Mouse (Mus musculus) MEL (cell line): ENCODE data around the gene Cyp19a1. TPM values are rescaled to one million over a fixed set of nuclear protein-coding genes. Genes with fewer than 3 reads are reported as not detected.

Experiments used
- DNase-seq: peaks from one replicate; pipeline ENCODE4 v3.0.0; 2011; ENCODE audit warnings: low read depth, low spot score
- H3K27ac ChIP-seq: 2 replicates; pipeline ENCODE4 v1.5.1; 2012; ENCODE audit warnings: low read depth, mild to moderate bottlenecking, control low read depth, low read length, moderate library complexity; ENCODE audit not compliant: control insufficient read depth
- H3K27me3 ChIP-seq, 2 experiments: fragments of 150-350 bp in 1 of 2; sonication (generic) in 1 of 2; 2 replicates each; pipeline ENCODE4 v1.6.1; 2012; ENCODE audit warnings: low read length in 2 of 2, mild to moderate bottlenecking in 2 of 2, improper control_type of control experiment in 1 of 2, moderate library complexity in 1 of 2; ENCODE audit not compliant: insufficient read depth in 2 of 2, control insufficient read depth in 1 of 2
- H3K36me3 ChIP-seq, 2 experiments: 2 replicates each; pipeline ENCODE4 v1.6.1; 2012 to 2014; ENCODE audit warnings: low read length in 2 of 2, improper control_type of control experiment in 1 of 2, inconsistent platforms in 1 of 2, mild to moderate bottlenecking in 1 of 2; ENCODE audit not compliant: insufficient read depth in 2 of 2, control insufficient read depth in 1 of 2
- H3K4me1 ChIP-seq, 2 experiments: fragments of 150-350 bp in 1 of 2; sonication (generic) in 1 of 2; 2 replicates each; pipeline ENCODE4 v1.6.1; 2012; ENCODE audit warnings: low read length in 2 of 2, improper control_type of control experiment in 1 of 2, mild to moderate bottlenecking in 1 of 2; ENCODE audit not compliant: insufficient read depth in 2 of 2, control insufficient read depth in 1 of 2
- H3K4me3 ChIP-seq, 2 experiments: fragments of 150-350 bp in 1 of 2; sonication (generic) in 1 of 2; 2 replicates each; pipeline ENCODE4 v1.5.1; 2012; ENCODE audit warnings: low read depth in 2 of 2, low read length in 2 of 2, mild to moderate bottlenecking in 2 of 2, moderate library complexity in 2 of 2, control low read depth in 1 of 2, improper control_type of control experiment in 1 of 2; ENCODE audit not compliant: control insufficient read depth in 1 of 2, insufficient read depth in 1 of 2
- H3K79me2 ChIP-seq: 2 replicates; pipeline ENCODE4 v1.6.1; 2012; ENCODE audit warnings: mild to moderate bottlenecking, low read length, moderate library complexity; ENCODE audit not compliant: control insufficient read depth, poor library complexity, insufficient read depth
- H3K9ac ChIP-seq: 2 replicates; pipeline ENCODE4 v1.6.1; 2012; ENCODE audit warnings: low read depth, mild to moderate bottlenecking, control low read depth, low read length, moderate library complexity; ENCODE audit not compliant: control insufficient read depth, poor library complexity, severe bottlenecking
- H3K9me3 ChIP-seq: fragments of 150-350 bp; sonication (generic); replicated peaks from 2 replicates; pipeline ENCODE4 v1.6.1; 2012; ENCODE audit warnings: mild to moderate bottlenecking, low read length, improper control_type of control experiment, moderate library complexity; ENCODE audit not compliant: insufficient read depth
- BHLHE40 ChIP-seq: IDR thresholded peaks from 2 replicates; pipeline ENCODE4 v1.6.1; 2012; ENCODE audit warnings: low read depth, mild to moderate bottlenecking, inconsistent platforms, low read length, improper control_type of control experiment, borderline replicate concordance
- CHD2 ChIP-seq: IDR thresholded peaks from 2 replicates; pipeline ENCODE4 v1.6.1; 2011; ENCODE audit warnings: low read length, improper control_type of control experiment
- CTCF ChIP-seq, 3 experiments: IDR thresholded peaks in 2 of 3; conservative IDR thresholded peaks in 1 of 3; 2 replicates each; pipeline ENCODE4 v1.5.1; 2011 to 2012; ENCODE audit warnings: low read length in 3 of 3, low read depth in 2 of 3, mild to moderate bottlenecking in 2 of 3, improper control_type of control experiment in 1 of 3, inconsistent platforms in 1 of 3, mixed read lengths in 1 of 3, moderate library complexity in 1 of 3; ENCODE audit not compliant: control insufficient read depth in 1 of 3, insufficient read depth in 1 of 3, poor library complexity in 1 of 3, severe bottlenecking in 1 of 3
- KAT2A ChIP-seq: conservative IDR thresholded peaks from 2 replicates; pipeline ENCODE4 v1.6.1; 2012; ENCODE audit warnings: low read depth, low read length, improper control_type of control experiment, inconsistent platforms
- MAFK ChIP-seq: IDR thresholded peaks from 2 replicates; pipeline ENCODE4 v1.6.1; 2011; ENCODE audit warnings: low read depth, mild to moderate bottlenecking, low read length, improper control_type of control experiment, borderline replicate concordance
- MYC ChIP-seq: IDR thresholded peaks from 2 replicates; pipeline ENCODE4 v1.6.1; 2011; ENCODE audit warnings: low read depth, mild to moderate bottlenecking, low read length, improper control_type of control experiment, moderate library complexity
- NELFE ChIP-seq: IDR thresholded peaks from 2 replicates; pipeline ENCODE4 v1.6.1; 2011; ENCODE audit warnings: low read depth, low read length, improper control_type of control experiment
- NRF1 ChIP-seq: IDR thresholded peaks from 2 replicates; pipeline ENCODE4 v1.6.1; 2014; ENCODE audit warnings: low read depth, mild to moderate bottlenecking, inconsistent platforms, low read length, improper control_type of control experiment, moderate library complexity; ENCODE audit not compliant: poor library complexity, insufficient read depth, severe bottlenecking
- RAD21 ChIP-seq: IDR thresholded peaks from 2 replicates; pipeline ENCODE4 v1.6.1; 2011; ENCODE audit warnings: mild to moderate bottlenecking, low read depth, low read length, improper control_type of control experiment
- USF1 ChIP-seq: IDR thresholded peaks from 2 replicates; pipeline ENCODE4 v1.6.1; 2014; ENCODE audit warnings: low read depth, mild to moderate bottlenecking, inconsistent platforms, low read length, improper control_type of control experiment, moderate library complexity
- ZC3H11A ChIP-seq: IDR thresholded peaks from 2 replicates; pipeline ENCODE4 v1.6.1; 2012; ENCODE audit warnings: low read depth, mild to moderate bottlenecking, inconsistent platforms, low read length, improper control_type of control experiment
- polyA plus RNA-seq, 2 experiments: library from polyadenylated mRNA; stranded (reverse) in 1 of 2; unstranded in 1 of 2; fragments of >175 nt in 1 of 2; fragments of >200 nt in 1 of 2; gene quantifications; 2 replicates each; pipeline versions ENCODE4 v1.2.1 to v1.2.4; 2012; ENCODE audit warnings: low replicate concordance in 2 of 2, low read depth in 1 of 2; ENCODE audit not compliant: insufficient read length in 2 of 2, insufficient read depth in 1 of 2, missing spikeins in 1 of 2
- total RNA-seq: library from RNA; depleted of rRNA; stranded (reverse); fragments of 300-350 nt; gene quantifications from 2 replicates; pipeline ENCODE4 v1.2.3, GENCODE M21; 2012

The Cyp19a1 gene
- total and polyA plus RNA-seq, 3 experiments, result not detected

GRCm38 (mm10) chr9:54299389-54299788 lies 31.5 kb upstream of the Cyp19a1 start:
- H3K4me3 ChIP-seq, result no peak overlapping the region
- H3K27ac ChIP-seq, result no peak overlapping the region
- H3K27me3 ChIP-seq, result peaks cover 4 to 5% of the 10 kb centered on the region in 2 experiments
- no peak overlapping the region for H3K9ac ChIP-seq
- DNase-seq, result no peak
- TF ChIP-seq KAT2A (no peak), NELFE (no peak), BHLHE40 (no peak), RAD21 (no peak), USF1 (no peak), ZC3H11A (no peak)
- TF ChIP-seq, all 39 proteins: peak for 0
- no peaks in the 10 kb centered on the region for H3K79me2 ChIP-seq
- no peaks in the 10 kb centered on the region for H3K36me3 ChIP-seq
- H3K4me1 ChIP-seq, result no peaks in the 10 kb centered on the region
- no peaks in the 10 kb centered on the region for H3K9me3 ChIP-seq

- Histone ChIP-seq H3K4me3 (no peak overlapping the region), H3K9ac (no peak overlapping the region), H3K79me2 (no peaks in the 10 kb centered on the region), H3K27ac (no peak overlapping the region), H3K27me3 (no peaks in the 10 kb centered on the region), H3K4me1 (no peaks in the 10 kb centered on the region), H3K9me3 (no peaks in the 10 kb centered on the region), H3K36me3 (no peaks in the 10 kb centered on the region)
- TF ChIP-seq CTCF (IDR thresholded peaks at IDR 0.05 in 2 of 3, conservative IDR thresholded peaks at IDR 0.05 in 1 of 3; ENCODE audit: control insufficient read depth in 1 of 3, insufficient read depth in 1 of 3, low read depth in 2 of 3, low read length in 3 of 3, poor library complexity in 1 of 3, severe bottlenecking in 1 of 3), result no peak
- TF ChIP-seq CHD2, result no peak
- no peak for TF ChIP-seq NRF1
- DNase-seq, result no peak
Observed at GRCm38 (mm10) chr9:54287804-54288203, 19.9 kb upstream of the Cyp19a1 start.

GRCm38 (mm10) chr9:54286331-54286987 lies 18.5 kb upstream of the Cyp19a1 start, which contains the start of gene Gldn:
TSS of gene Gldn (plus strand) at chr9:54286486.
- Histone ChIP-seq H3K27ac (no peak within 1 kb of the TSS), H3K4me1 (no peaks in the 10 kb centered on the region), H3K9me3 (no peaks in the 10 kb centered on the region), H3K79me2 (no peaks in the 10 kb centered on the region)
- no peak for DNase-seq
- TF ChIP-seq RAD21, result no peak
- TF ChIP-seq MYC, result no peak
- no peak for TF ChIP-seq MAFK
- TF ChIP-seq, all 39 proteins: peak for 0
- no peak within 1 kb of the TSS for H3K9ac ChIP-seq
- H3K4me3 ChIP-seq, result no peak within 1 kb of the TSS
- H3K27me3 ChIP-seq, result no peaks in the 10 kb centered on the region
- H3K36me3 ChIP-seq, result no peaks in the 10 kb centered on the region
